Mouse (Mus musculus): ENCODE results near the gene F2rl2.

DNA sequence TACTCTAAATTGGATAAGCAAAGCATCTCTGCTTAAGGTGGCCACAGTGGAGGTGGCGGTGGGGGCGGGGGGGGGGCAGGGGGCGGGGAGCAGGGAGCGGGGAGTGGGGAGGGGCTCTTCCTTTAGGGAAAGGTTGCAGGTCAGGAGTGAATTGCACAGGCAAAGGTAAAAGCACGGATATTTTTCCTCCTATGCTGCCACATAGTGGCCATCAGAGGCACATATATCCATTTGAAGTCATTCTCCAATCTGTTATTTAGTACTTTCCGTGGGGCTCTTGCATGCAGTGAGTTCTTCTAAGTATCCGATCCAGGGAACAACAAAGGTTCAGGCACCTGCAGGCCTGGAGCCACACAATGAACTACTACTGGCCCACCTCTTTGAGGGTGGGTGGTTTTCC lies 29.4 kb upstream of the F2rl2 start:
- TF ChIP-seq ZC3H11A (IDR thresholded peaks at IDR 0.05; ENCODE audit: borderline replicate concordance, low read depth, low read length) (no peak), HCFC1 (IDR thresholded peaks at IDR 0.05; ENCODE audit: borderline replicate concordance, insufficient read depth, low read length) (no peak), CHD2 (IDR thresholded peaks at IDR 0.05; ENCODE audit: low read depth, low read length) (no peak)
